Comparison of ENCODE assay signal across 17 mouse cellular contexts in the genomic region with DNA sequence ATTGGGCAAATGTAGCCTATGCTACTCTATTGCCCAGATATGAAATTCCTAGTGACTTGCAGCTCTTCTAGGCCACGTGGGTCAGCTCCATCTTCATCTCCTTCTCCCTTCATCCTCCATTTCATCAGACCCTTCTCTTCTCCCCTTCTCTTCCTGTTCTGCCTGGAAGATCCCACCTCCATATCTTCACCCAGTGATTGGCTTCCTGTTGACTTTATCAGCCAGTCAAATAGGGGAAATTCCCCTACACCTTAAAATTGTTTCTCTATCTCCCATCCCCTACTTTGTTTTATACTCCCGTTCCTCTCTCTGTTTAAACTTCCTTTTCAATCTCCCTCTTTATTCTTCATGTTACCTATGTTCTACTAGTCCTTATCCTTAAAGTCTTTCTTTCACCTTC.
"Had no signal": no experiment of that assay in that cellular context is flagged by ENCODE, and none has a peak within 500 bp of the region (broad histone marks: within the 10 kb centered on the region; RNA-seq: fewer than 3 reads in every experiment).

No protein-coding gene starts in this region.

- DNase-seq: retina, postnatal 1 day; right cerebral cortex, adult 18-20 months; right cerebral cortex, postnatal 14 days; right cerebral cortex, postnatal 25 days; right cerebral cortex, postnatal 4 days; spleen, adult 18-20 months; thymus, adult 18-20 months; thymus, adult 2 months; thymus, postnatal 14 days; thymus, postnatal 25 days; thymus, postnatal 36 days; thymus, postnatal 4 days had no signal

- H3K36me3 ChIP-seq: stomach, embryonic 15.5 days had no signal

- H3K9me3 ChIP-seq: neural tube, embryonic 12.5 days; neural tube, embryonic 13.5 days; neural tube, embryonic 15.5 days; stomach, embryonic 15.5 days had no signal

- H3K4me2 ChIP-seq: neural tube, embryonic 12.5 days; neural tube, embryonic 13.5 days; neural tube, embryonic 15.5 days; stomach, embryonic 15.5 days had no signal

- H3K4me1 ChIP-seq: neural tube, embryonic 15.5 days; stomach, embryonic 15.5 days had no signal

- H3K27me3 ChIP-seq: neural tube, embryonic 12.5 days; neural tube, embryonic 13.5 days; neural tube, embryonic 15.5 days; stomach, embryonic 15.5 days had no signal

- H3K4me3 ChIP-seq: neural tube, embryonic 12.5 days; neural tube, embryonic 13.5 days; neural tube, embryonic 15.5 days; stomach, embryonic 15.5 days had no signal

- H3K9ac ChIP-seq: neural tube, embryonic 12.5 days; neural tube, embryonic 13.5 days; neural tube, embryonic 15.5 days; stomach, embryonic 15.5 days had no signal

- H3K27ac ChIP-seq: neural tube, embryonic 12.5 days; neural tube, embryonic 13.5 days; neural tube, embryonic 15.5 days; stomach, embryonic 15.5 days; stomach, postnatal 0 days had no signal
